Mouse (Mus musculus): ENCODE measurements around the gene Slc25a34.

GRCm38 (mm10) chr4:141630021-141630420 is 6.4 kb upstream of the Slc25a34 start:
- no peak for TF ChIP-seq CTCF (IDR thresholded peaks at IDR 0.05)
- TF ChIP-seq EP300 (IDR thresholded peaks at IDR 0.05): no peak
